Mouse (Mus musculus): ENCODE results near the gene Riok1. TPM values are rescaled to one million over a fixed set of nuclear protein-coding genes. Genes with fewer than 3 reads are reported as not detected.
A peak's percentile ranks its signal among the peaks of the same experiment; 100 is the strongest.

Riok1 gene
- total and polyA plus RNA-seq, 2 experiments from 2014 or later: 37.8 to 53.4 TPM

DNA sequence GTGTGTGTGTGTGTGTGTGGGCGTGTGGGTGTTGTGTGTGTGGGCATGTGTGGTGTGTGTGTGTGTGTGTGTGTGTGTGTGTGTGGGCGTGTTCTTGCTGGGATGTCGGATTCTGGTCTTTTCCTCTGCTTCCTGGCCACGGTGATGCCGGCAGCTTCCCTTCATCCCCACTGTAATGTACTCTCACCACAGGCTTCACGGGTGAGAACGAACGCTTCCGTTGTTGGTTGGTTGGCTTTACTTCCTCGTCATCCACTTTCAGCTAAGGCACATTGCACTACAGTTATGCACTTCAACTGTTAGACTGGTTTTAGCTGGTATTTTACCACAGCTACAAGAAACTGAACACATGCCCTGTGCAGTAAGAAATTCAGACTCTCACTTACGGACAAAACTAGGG lies 25.9 kb downstream of the Riok1 start:
- no peaks in the 10 kb centered on the region for H3K9me3 ChIP-seq (ENCODE audit: low read length)
- DNase-seq: no peak
- no peak for ATAC-seq
- H3K4me2 ChIP-seq (ENCODE audit: low read depth): no peak overlapping the region
- no peak for TF ChIP-seq CTCF (IDR thresholded peaks at IDR 0.05; ENCODE audit: low read depth)
- H3K36me3 ChIP-seq (ENCODE audit: insufficient read depth): peaks cover 41% of the 10 kb centered on the region
- WGBS: 94% methylated on average over 11 of the region's 11 CpGs
- no peak overlapping the region for H3K4me3 ChIP-seq (ENCODE audit: low read depth, low read length)
- H3K27me3 ChIP-seq (ENCODE audit: insufficient read depth, low read length): no peaks in the 10 kb centered on the region
- no peak overlapping the region for H3K27ac ChIP-seq (ENCODE audit: low read depth, low read length)
- no peak overlapping the region for H3K9ac ChIP-seq
- H3K4me1 ChIP-seq (ENCODE audit: insufficient read depth): no peaks in the 10 kb centered on the region

DNA sequence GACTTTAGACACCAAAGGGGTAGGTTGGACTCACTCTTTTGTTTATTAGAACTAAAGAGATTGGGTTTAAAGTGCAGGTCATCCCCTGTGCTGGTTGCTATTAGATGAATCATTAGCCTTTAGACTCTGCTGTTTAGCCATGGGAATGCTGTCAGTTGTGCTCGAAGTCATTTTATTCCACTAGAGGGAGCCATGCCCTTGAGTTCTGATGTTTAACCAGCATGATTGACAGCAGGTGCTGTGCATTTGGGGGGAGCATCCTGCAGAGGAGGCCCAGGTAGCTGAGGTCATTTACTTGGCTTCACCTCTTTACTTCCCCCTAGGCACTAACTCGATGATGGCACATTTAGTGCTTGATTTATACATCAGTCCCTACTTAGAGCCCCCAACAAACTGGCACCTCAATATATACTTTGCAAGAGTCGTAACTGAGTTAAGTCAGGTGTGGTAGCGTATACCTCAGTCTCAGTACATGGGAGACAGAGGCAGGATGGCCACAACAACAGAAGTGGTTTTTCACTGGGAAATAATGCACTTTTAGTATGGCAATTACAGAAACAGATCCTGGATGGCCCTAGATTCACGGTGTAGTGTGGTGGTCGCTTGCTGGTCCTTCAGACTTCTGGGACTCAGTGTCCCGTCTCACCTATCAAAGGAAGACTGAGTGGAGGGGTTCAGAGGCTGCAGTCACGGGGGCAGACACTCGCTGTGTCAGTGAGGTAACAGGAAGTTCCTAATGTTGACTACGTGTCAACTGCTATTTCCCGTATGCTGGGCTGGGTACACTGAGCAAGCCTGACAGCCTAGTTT lies 28.3 kb downstream of the Riok1 start:
- no peaks in the 10 kb centered on the region for H3K4me1 ChIP-seq (ENCODE audit: insufficient read depth)
- peaks cover 32% of the 10 kb centered on the region for H3K36me3 ChIP-seq (ENCODE audit: insufficient read depth)
- H3K27me3 ChIP-seq (ENCODE audit: insufficient read depth, low read length): no peaks in the 10 kb centered on the region
- H3K4me3 ChIP-seq (ENCODE audit: low read depth, low read length): no peak overlapping the region
- H3K9me3 ChIP-seq (ENCODE audit: low read length): no peaks in the 10 kb centered on the region
- 75% methylated on average over 11 of the region's 11 CpGs for WGBS
- no peak overlapping the region for H3K9ac ChIP-seq
- H3K4me2 ChIP-seq (ENCODE audit: low read depth): no peak overlapping the region
- H3K27ac ChIP-seq (ENCODE audit: low read depth, low read length): no peak overlapping the region
- peak; percentile 66 for ATAC-seq
- TF ChIP-seq CTCF (IDR thresholded peaks at IDR 0.05; ENCODE audit: low read depth): peak; percentile 84
- peak; percentile 69 for DNase-seq

DNA sequence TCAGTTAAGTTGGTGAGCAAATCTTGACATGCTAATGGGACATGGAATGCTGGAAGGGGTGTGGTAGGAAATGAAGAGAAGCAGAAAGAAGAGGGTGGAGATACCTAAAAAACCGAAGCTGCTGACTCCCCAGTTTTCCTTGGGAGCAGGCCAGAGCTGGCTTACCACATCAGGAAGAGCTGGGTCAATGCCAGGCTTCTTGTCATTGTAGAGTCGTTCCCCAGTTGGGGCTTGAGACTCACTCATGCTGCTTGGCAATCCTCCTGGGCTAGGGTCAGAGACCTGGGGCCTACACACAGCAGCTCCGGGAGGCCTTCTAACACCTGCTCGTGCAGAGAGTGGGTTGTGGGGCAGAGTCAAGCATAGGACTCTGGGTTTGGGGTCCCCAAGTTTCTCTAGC lies 34.1 kb downstream of the Riok1 start:
- no peak for TF ChIP-seq CTCF (IDR thresholded peaks at IDR 0.05; ENCODE audit: low read depth)
- WGBS: 62% methylated on average over 4 of the region's 4 CpGs

DNA sequence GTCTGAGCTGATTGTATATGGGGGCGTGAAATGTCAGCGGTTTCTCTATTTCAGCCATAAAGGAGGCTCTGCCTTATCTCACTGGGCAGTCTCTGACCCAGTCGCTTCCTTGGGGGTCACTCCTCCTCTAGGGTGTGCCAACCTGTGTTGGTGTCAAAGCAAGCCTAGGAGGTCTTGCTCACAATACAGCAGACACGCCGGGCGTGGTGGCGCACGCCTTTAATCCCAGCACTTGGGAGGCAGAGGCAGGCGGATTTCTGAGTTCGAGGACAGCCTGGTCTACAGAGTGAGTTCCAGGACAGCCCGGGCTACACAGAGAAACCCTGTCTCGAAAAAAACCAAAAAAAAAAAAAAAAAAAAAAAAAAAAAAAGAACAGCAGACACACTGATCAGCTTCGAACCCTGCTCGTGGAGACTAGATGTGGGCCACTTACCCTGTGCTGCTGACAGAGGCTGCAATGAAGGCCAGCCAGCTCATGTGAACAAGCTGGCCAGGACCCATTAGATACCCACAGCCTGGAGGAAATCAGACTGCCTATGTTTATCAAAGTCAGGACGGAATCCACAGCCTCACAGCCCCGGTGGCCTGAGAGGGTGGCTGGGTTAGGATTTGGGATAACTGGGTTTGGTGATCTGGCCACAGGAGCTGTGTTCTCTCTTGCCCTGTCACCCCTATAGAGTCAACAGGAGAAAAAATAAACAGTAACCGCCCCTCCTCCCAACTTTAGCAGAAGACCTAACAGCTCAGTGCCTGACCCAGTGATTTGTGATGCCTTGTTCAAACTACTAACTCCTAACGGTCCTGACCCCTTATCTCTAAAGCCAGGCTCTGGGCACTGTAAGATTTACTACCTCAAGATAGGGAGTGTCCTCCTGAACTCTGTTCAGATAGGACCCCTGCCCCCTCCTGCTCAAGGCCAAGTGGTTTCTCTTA lies 36.8 kb downstream of the Riok1 start:
- Histone ChIP-seq H3K36me3 (ENCODE audit: insufficient read depth) (no peaks in the 10 kb centered on the region), H3K9me3 (ENCODE audit: low read length) (no peaks in the 10 kb centered on the region), H3K27ac (ENCODE audit: low read depth, low read length) (no peak overlapping the region), H3K4me2 (ENCODE audit: low read depth) (no peak overlapping the region), H3K4me3 (ENCODE audit: low read depth, low read length) (no peak overlapping the region), H3K27me3 (ENCODE audit: insufficient read depth, low read length) (no peaks in the 10 kb centered on the region), H3K9ac (no peak overlapping the region), H3K4me1 (ENCODE audit: insufficient read depth) (no peaks in the 10 kb centered on the region)
- no peak for DNase-seq
- no peak for ATAC-seq
- 89% methylated on average over 18 of the region's 18 CpGs for WGBS
- TF ChIP-seq CTCF (IDR thresholded peaks at IDR 0.05; ENCODE audit: low read depth): no peak

More for the DNA sequence above, 34.1 kb downstream of the Riok1 start:
- Histone ChIP-seq H3K4me3 (ENCODE audit: low read depth, low read length) (no peak overlapping the region), H3K4me2 (ENCODE audit: low read depth) (no peak overlapping the region), H3K27ac (ENCODE audit: low read depth, low read length) (no peak overlapping the region), H3K4me1 (ENCODE audit: insufficient read depth) (no peaks in the 10 kb centered on the region), H3K27me3 (ENCODE audit: insufficient read depth, low read length) (no peaks in the 10 kb centered on the region), H3K36me3 (ENCODE audit: insufficient read depth) (no peaks in the 10 kb centered on the region), H3K9me3 (ENCODE audit: low read length) (no peaks in the 10 kb centered on the region), H3K9ac (no peak overlapping the region)
- ATAC-seq (no peak), DNase-seq (no peak)

DNA sequence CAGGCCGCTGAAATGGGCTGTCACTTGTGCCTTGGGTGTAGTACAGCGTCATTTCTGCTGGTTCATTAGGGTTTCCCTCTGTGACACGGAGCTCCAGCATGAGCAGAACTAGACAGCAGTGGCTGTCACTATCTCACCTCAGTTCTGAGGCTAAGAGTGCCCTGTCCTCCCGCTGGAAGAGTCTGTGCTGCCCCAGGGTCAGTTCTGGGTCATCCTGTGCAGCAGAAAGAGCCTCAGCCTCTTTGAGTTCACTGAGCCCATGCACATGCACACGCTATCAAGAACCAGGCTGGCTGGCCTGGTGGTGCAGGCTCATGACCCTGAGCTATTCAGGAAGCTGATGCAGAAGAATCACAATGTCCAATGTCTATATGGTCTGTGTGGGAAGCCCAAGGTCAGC lies 37.6 kb downstream of the Riok1 start:
- Histone ChIP-seq H3K9me3 (ENCODE audit: low read length) (no peaks in the 10 kb centered on the region), H3K4me3 (ENCODE audit: low read depth, low read length) (no peak overlapping the region), H3K36me3 (ENCODE audit: insufficient read depth) (no peaks in the 10 kb centered on the region), H3K9ac (no peak overlapping the region), H3K4me2 (ENCODE audit: low read depth) (no peak overlapping the region), H3K27me3 (ENCODE audit: insufficient read depth, low read length) (no peaks in the 10 kb centered on the region), H3K27ac (ENCODE audit: low read depth, low read length) (no peak overlapping the region), H3K4me1 (ENCODE audit: insufficient read depth) (no peaks in the 10 kb centered on the region)
- TF ChIP-seq CTCF (IDR thresholded peaks at IDR 0.05; ENCODE audit: low read depth): no peak
- WGBS: 78% methylated on average over 5 of the region's 5 CpGs
- no peak for ATAC-seq
- no peak for DNase-seq

DNA sequence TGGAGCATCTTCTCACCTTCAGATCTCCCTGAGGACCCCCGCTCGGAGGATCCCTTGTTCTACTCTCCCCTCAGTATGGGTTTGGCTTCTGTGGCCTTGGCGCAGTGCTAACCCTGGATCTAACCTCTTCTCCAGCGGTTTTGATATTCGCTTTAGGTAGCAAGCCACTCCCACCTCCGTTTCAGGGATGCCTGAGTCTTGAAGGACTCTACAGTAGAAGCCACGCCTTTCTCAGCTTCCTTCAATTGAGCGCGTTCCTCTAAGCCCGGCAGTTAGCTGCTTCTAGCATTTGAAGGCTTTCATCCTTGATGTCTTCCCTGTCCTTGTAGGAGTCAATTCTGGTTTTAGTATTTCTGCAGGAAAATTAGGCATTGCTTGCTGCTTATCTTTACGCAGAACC lies 40.3 kb downstream of the Riok1 start:
- H3K9me3 ChIP-seq (ENCODE audit: low read length): no peaks in the 10 kb centered on the region
- no peak overlapping the region for H3K9ac ChIP-seq
- no peaks in the 10 kb centered on the region for H3K4me1 ChIP-seq (ENCODE audit: insufficient read depth)
- DNase-seq: no peak
- no peaks in the 10 kb centered on the region for H3K27me3 ChIP-seq (ENCODE audit: insufficient read depth, low read length)
- no peak for TF ChIP-seq CTCF (IDR thresholded peaks at IDR 0.05; ENCODE audit: low read depth)
- H3K4me2 ChIP-seq (ENCODE audit: low read depth): no peak overlapping the region
- no peaks in the 10 kb centered on the region for H3K36me3 ChIP-seq (ENCODE audit: insufficient read depth)
- WGBS: 29% methylated on average over 11 of the region's 11 CpGs
- ATAC-seq: no peak
- H3K27ac ChIP-seq (ENCODE audit: low read depth, low read length): no peak overlapping the region
- no peak overlapping the region for H3K4me3 ChIP-seq (ENCODE audit: low read depth, low read length)

DNA sequence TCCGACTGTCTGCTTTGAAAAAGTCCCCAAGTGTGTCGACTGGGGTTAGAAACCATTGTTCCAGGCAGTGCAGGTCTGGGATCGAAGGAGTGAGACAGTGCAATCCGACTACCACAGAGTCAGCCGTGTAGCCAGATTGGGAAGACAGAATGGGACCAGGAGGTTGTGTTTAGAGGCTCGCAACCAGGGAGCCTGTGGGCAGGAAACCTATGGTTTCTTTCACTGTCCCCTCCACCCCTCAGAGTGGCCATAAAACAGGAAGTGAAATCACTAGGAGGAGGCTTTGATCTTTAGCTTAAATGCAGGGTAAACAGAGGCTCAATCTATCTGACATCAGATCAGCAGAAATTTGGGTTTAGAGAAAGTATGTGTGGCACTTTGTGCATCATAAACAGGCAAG lies 42.0 kb downstream of the Riok1 start:
- ATAC-seq: no peak
- no peak for DNase-seq
- Histone ChIP-seq H3K27ac (ENCODE audit: low read depth, low read length) (no peak overlapping the region), H3K9ac (no peak overlapping the region), H3K4me3 (ENCODE audit: low read depth, low read length) (no peak overlapping the region), H3K36me3 (ENCODE audit: insufficient read depth) (no peaks in the 10 kb centered on the region), H3K9me3 (ENCODE audit: low read length) (no peaks in the 10 kb centered on the region), H3K4me2 (ENCODE audit: low read depth) (no peak overlapping the region), H3K27me3 (ENCODE audit: insufficient read depth, low read length) (no peaks in the 10 kb centered on the region), H3K4me1 (ENCODE audit: insufficient read depth) (no peaks in the 10 kb centered on the region)
- no peak for TF ChIP-seq CTCF (IDR thresholded peaks at IDR 0.05; ENCODE audit: low read depth)
- WGBS: 53% methylated on average over 6 of the region's 6 CpGs

Data from forebrain, postnatal 0 days (tissue).